In genomic region chr14:54191594-54192461, GRCm38 (mm10) we compare ENCODE assay signal across 7 mouse cellular contexts.
DNase-seq lines count a peak whose midpoint lies in the region; ATAC-seq and TF ChIP-seq lines count a peak whose summit lies in the region.

No protein-coding gene starts in this region.

- peak; percentile 11 for DNase-seq in R1 (ENCODE audit: low read depth, low spot score)
- DNase-seq in heart, adult 9 months (ENCODE audit: low spot score in 2 of 2): peak; percentile 48 to 67
- no peak for DNase-seq in liver, postnatal 0 days

- peak overlapping the region; percentile 28; the same call in 1 of the 2 replicates for H3K4me2 ChIP-seq in kidney, embryonic 15.5 days
- no peak overlapping the region; the same call in 1 of the 2 replicates for H3K4me2 ChIP-seq in neural tube, embryonic 14.5 days (ENCODE audit: low read depth, low read length)
- H3K4me2 ChIP-seq in liver, postnatal 0 days (ENCODE audit: low read depth, low read length): no peak overlapping the region

- ATAC-seq in kidney, embryonic 15.5 days (replicated peaks; ENCODE audit: low FRiP score): no peak
- peak; percentile 26; the same call in 1 of the 2 replicates for ATAC-seq in neural tube, embryonic 14.5 days (ENCODE audit: low read depth)
- no peak for ATAC-seq in CD4-positive, CD25-positive, alpha-beta regulatory T cell, adult 4 months
- ATAC-seq in liver, postnatal 0 days: no peak

- no peak for TF ChIP-seq EP300 in liver, postnatal 0 days (IDR thresholded peaks at IDR 0.05; ENCODE audit: low read depth)

- 43% methylated on average over 18 of the region's 18 CpGs for WGBS in kidney, embryonic 15.5 days
- WGBS in neural tube, embryonic 14.5 days: 32% methylated on average over 18 of the region's 18 CpGs
- 75% methylated on average over 18 of the region's 18 CpGs for WGBS in liver, postnatal 0 days (ENCODE audit: insufficient replicate concordance)

- no peaks in the 10 kb centered on the region for H3K36me3 ChIP-seq in kidney, embryonic 15.5 days
- H3K36me3 ChIP-seq in neural tube, embryonic 14.5 days (ENCODE audit: control insufficient read depth, insufficient read depth, low read length): no peaks in the 10 kb centered on the region
- no peaks in the 10 kb centered on the region for H3K36me3 ChIP-seq in liver, postnatal 0 days (replicated peaks; ENCODE audit: insufficient read depth, low read length)

- H3K9me3 ChIP-seq in kidney, embryonic 15.5 days (replicated peaks): no peaks in the 10 kb centered on the region
- no peaks in the 10 kb centered on the region for H3K9me3 ChIP-seq in neural tube, embryonic 14.5 days (ENCODE audit: control insufficient read depth, low read length)
- no peaks in the 10 kb centered on the region for H3K9me3 ChIP-seq in liver, postnatal 0 days (ENCODE audit: low read length)

- no peak overlapping the region for H3K9ac ChIP-seq in kidney, embryonic 15.5 days
- H3K9ac ChIP-seq in neural tube, embryonic 14.5 days (replicated peaks; ENCODE audit: low read depth, low read length): no peak overlapping the region
- H3K9ac ChIP-seq in liver, postnatal 0 days (replicated peaks): no peak overlapping the region

- peak overlapping the region; percentile 48; the same call in 1 of the 2 replicates for H3K27ac ChIP-seq in brown adipose tissue, adult 24 weeks (replicated peaks; ENCODE audit: low read depth, low read length)
- H3K27ac ChIP-seq in kidney, embryonic 15.5 days: peak overlapping the region; percentile 82
- H3K27ac ChIP-seq in neural tube, embryonic 14.5 days (ENCODE audit: low read depth, low read length): no peak overlapping the region
- no peak overlapping the region for H3K27ac ChIP-seq in liver, postnatal 0 days (ENCODE audit: low read depth)

- no peaks in the 10 kb centered on the region for H3K27me3 ChIP-seq in kidney, embryonic 15.5 days
- no peaks in the 10 kb centered on the region for H3K27me3 ChIP-seq in neural tube, embryonic 14.5 days (ENCODE audit: control insufficient read depth, insufficient read depth, low read length)
- no peaks in the 10 kb centered on the region for H3K27me3 ChIP-seq in liver, postnatal 0 days (ENCODE audit: insufficient read depth, low read length)

- H3K4me3 ChIP-seq in brown adipose tissue, adult 24 weeks (ENCODE audit: insufficient read depth, low read depth, low read length): no peak overlapping the region
- H3K4me3 ChIP-seq in kidney, embryonic 15.5 days (replicated peaks): no peak overlapping the region
- H3K4me3 ChIP-seq in neural tube, embryonic 14.5 days (ENCODE audit: low read depth, low read length): no peak overlapping the region
- H3K4me3 ChIP-seq in liver, postnatal 0 days (ENCODE audit: low read depth, low read length): no peak overlapping the region

- no peak for TF ChIP-seq CTCF in liver, postnatal 0 days (IDR thresholded peaks at IDR 0.05; ENCODE audit: low read depth)

- H3K4me1 ChIP-seq in brown adipose tissue, adult 24 weeks (ENCODE audit: control insufficient read depth, insufficient read depth, insufficient read length, low read length): peaks cover 2% of the 10 kb centered on the region; the same call in 1 of the 2 replicates
- H3K4me1 ChIP-seq in kidney, embryonic 15.5 days: peaks cover 56% of the 10 kb centered on the region
- peaks cover 6% of the 10 kb centered on the region; the same call in 1 of the 2 replicates for H3K4me1 ChIP-seq in neural tube, embryonic 14.5 days (ENCODE audit: control insufficient read depth, insufficient read depth, low read length)
- no peaks in the 10 kb centered on the region for H3K4me1 ChIP-seq in liver, postnatal 0 days (ENCODE audit: insufficient read depth)

Comparison
In these comparisons a context has a peak if more than half of its experiments do, and no peak if none do; other contexts are left out.
1. H3K27ac ChIP-seq: peak in brown adipose tissue, adult 24 weeks (single experiment) and kidney, embryonic 15.5 days (single experiment); none in neural tube, embryonic 14.5 days (single experiment) and liver, postnatal 0 days (single experiment).